Mouse (Mus musculus) CH12.LX (cell line): Measurements from ENCODE around the gene Rpl18a. TPM values are rescaled to one million over a fixed set of nuclear protein-coding genes. Genes with fewer than 3 reads are reported as not detected.

ENCODE experiments used
- DNase-seq: peaks from one replicate; pipeline ENCODE4 v3.0.0-alpha.2; 2013; ENCODE audit errors: extremely low read depth
- H3K27ac ChIP-seq: 2 replicates; pipeline ENCODE4 v1.5.1; 2012; ENCODE audit warnings: low read depth, mild to moderate bottlenecking, control low read depth, moderate library complexity; ENCODE audit not compliant: insufficient read depth
- H3K27me3 ChIP-seq: replicated peaks from 2 replicates; pipeline ENCODE3; 2012; ENCODE audit warnings: inconsistent platforms
- H3K36me3 ChIP-seq, 2 experiments: replicated peaks in 1 of 2; 2 replicates each; pipeline versions ENCODE3 to v1.6.1; 2012; ENCODE audit warnings: inconsistent platforms in 1 of 2, low read length in 1 of 2, mild to moderate bottlenecking in 1 of 2, mixed read lengths in 1 of 2, moderate library complexity in 1 of 2; ENCODE audit not compliant: control insufficient read depth in 1 of 2, insufficient read depth in 1 of 2
- H3K4me1 ChIP-seq, 2 experiments: 2 replicates each; pipeline ENCODE4 v1.6.1; 2012; ENCODE audit warnings: inconsistent platforms in 1 of 2, moderate library complexity in 1 of 2; ENCODE audit not compliant: insufficient read depth in 2 of 2, control insufficient read depth in 1 of 2
- H3K4me2 ChIP-seq: 2 replicates; pipeline ENCODE4 v1.6.1; 2012; ENCODE audit warnings: low read depth, mild to moderate bottlenecking, control low read depth; ENCODE audit not compliant: poor library complexity, insufficient read depth, severe bottlenecking
- H3K4me3 ChIP-seq, 3 experiments: fragments of 150-350 bp in 1 of 3; sonication (generic) in 1 of 3; replicated peaks in 1 of 3; 2 replicates each; pipeline versions ENCODE3 to v1.5.1; 2011 to 2012; ENCODE audit warnings: low read depth in 2 of 3, low read length in 2 of 3, mild to moderate bottlenecking in 2 of 3, moderate library complexity in 2 of 3, control low read depth in 1 of 3, improper control_type of control experiment in 1 of 3, inconsistent platforms in 1 of 3, mixed read lengths in 1 of 3; ENCODE audit not compliant: poor library complexity in 1 of 3
- H3K79me2 ChIP-seq: replicated peaks from 2 replicates; pipeline ENCODE4 v1.6.1; 2012; ENCODE audit warnings: mild to moderate bottlenecking, moderate library complexity; ENCODE audit not compliant: control insufficient read depth, poor library complexity, insufficient read depth, severe bottlenecking; ENCODE audit errors: extremely low read depth
- H3K9ac ChIP-seq: 2 replicates; pipeline ENCODE4 v1.6.1; 2012; ENCODE audit warnings: low read depth, mild to moderate bottlenecking, control low read depth, moderate library complexity; ENCODE audit not compliant: insufficient read depth
- H3K9me3 ChIP-seq: replicated peaks from 2 replicates; pipeline ENCODE3; 2012; ENCODE audit warnings: low read length, inconsistent platforms, mixed read lengths
- CTCF ChIP-seq, 2 experiments: IDR thresholded peaks in 1 of 2; conservative IDR thresholded peaks in 1 of 2; 2 replicates each; pipeline ENCODE4 v1.5.1; 2011 to 2012; ENCODE audit warnings: low read depth in 2 of 2, low read length in 2 of 2, improper control_type of control experiment in 1 of 2, inconsistent platforms in 1 of 2, mild to moderate bottlenecking in 1 of 2, moderate library complexity in 1 of 2
- ELF1 ChIP-seq: IDR thresholded peaks from 2 replicates; pipeline ENCODE4 v1.6.1; 2014; ENCODE audit warnings: low read depth, mild to moderate bottlenecking, inconsistent platforms, low read length, improper control_type of control experiment
- ETS1 ChIP-seq: conservative IDR thresholded peaks from 2 replicates; pipeline ENCODE4 v1.6.1; 2012; ENCODE audit warnings: low read depth, mild to moderate bottlenecking, inconsistent platforms, low read length, improper control_type of control experiment, moderate library complexity
- GABPA ChIP-seq: IDR thresholded peaks from 2 replicates; pipeline ENCODE4 v1.6.1; 2012; ENCODE audit warnings: low read depth, low read length, improper control_type of control experiment, inconsistent platforms; ENCODE audit not compliant: insufficient replicate concordance
- JUN ChIP-seq: IDR thresholded peaks from 2 replicates; pipeline ENCODE4 v1.6.1; 2011; ENCODE audit warnings: low read depth, mild to moderate bottlenecking, low read length, improper control_type of control experiment, moderate library complexity; ENCODE audit not compliant: insufficient read depth
- JUND ChIP-seq: conservative IDR thresholded peaks from 2 replicates; pipeline ENCODE4 v1.6.1; 2011; ENCODE audit warnings: low read depth, low read length, improper control_type of control experiment
- KAT2A ChIP-seq: IDR thresholded peaks from 2 replicates; pipeline ENCODE4 v1.6.1; 2012; ENCODE audit warnings: low read length, improper control_type of control experiment, inconsistent platforms; ENCODE audit not compliant: insufficient replicate concordance
- MAZ ChIP-seq: IDR thresholded peaks from 2 replicates; pipeline ENCODE4 v1.6.1; 2012; ENCODE audit warnings: low read depth, mild to moderate bottlenecking, inconsistent platforms, low read length, improper control_type of control experiment, moderate library complexity
- MEF2A ChIP-seq: IDR thresholded peaks from 2 replicates; pipeline ENCODE4 v1.6.1; 2014; ENCODE audit warnings: low read depth, mild to moderate bottlenecking, inconsistent platforms, low read length, improper control_type of control experiment, borderline replicate concordance
- PAX5 ChIP-seq: IDR thresholded peaks from 2 replicates; pipeline ENCODE4 v1.6.1; 2012; ENCODE audit warnings: low read length, inconsistent platforms, mixed read lengths
- RAD21 ChIP-seq: IDR thresholded peaks from 2 replicates; pipeline ENCODE4 v1.6.1; 2011; ENCODE audit warnings: low read depth, mild to moderate bottlenecking, low read length, improper control_type of control experiment, moderate library complexity
- RCOR1 ChIP-seq: conservative IDR thresholded peaks from 2 replicates; pipeline ENCODE4 v1.6.1; 2012; ENCODE audit warnings: low read depth, mild to moderate bottlenecking, inconsistent platforms, low read length, improper control_type of control experiment
- SMC3 ChIP-seq: IDR thresholded peaks from 2 replicates; pipeline ENCODE4 v1.6.1; 2011; ENCODE audit warnings: low read depth, low read length, improper control_type of control experiment
- TBP ChIP-seq: conservative IDR thresholded peaks from 2 replicates; pipeline ENCODE4 v1.6.1; 2011; ENCODE audit warnings: low read depth, low read length, improper control_type of control experiment
- TCF12 ChIP-seq: IDR thresholded peaks from 2 replicates; pipeline ENCODE4 v1.6.1; 2014; ENCODE audit warnings: low read depth, mild to moderate bottlenecking, inconsistent platforms, low read length, improper control_type of control experiment
- UBTF ChIP-seq: IDR thresholded peaks from 2 replicates; pipeline ENCODE4 v1.6.1; 2012; ENCODE audit warnings: low read depth, mild to moderate bottlenecking, inconsistent platforms, low read length, improper control_type of control experiment, moderate library complexity
- USF2 ChIP-seq: conservative IDR thresholded peaks from 2 replicates; pipeline ENCODE4 v1.6.1; 2011; ENCODE audit warnings: low read depth, low read length, improper control_type of control experiment
- ZMIZ1 ChIP-seq: IDR thresholded peaks from 2 replicates; pipeline ENCODE4 v1.6.1; 2012; ENCODE audit warnings: low read depth, mild to moderate bottlenecking, inconsistent platforms, low read length, improper control_type of control experiment
- ZNF384 ChIP-seq: IDR thresholded peaks from 2 replicates; pipeline ENCODE4 v1.6.1; 2012; ENCODE audit warnings: low read depth, low read length, improper control_type of control experiment, inconsistent platforms
- dilution Hi-C: fragments of 300-500 bp; cut with MboI; formaldehyde crosslinking; loops from 2 replicates; pipeline ENCODE4 v1.14.3; 2020; ENCODE audit warnings: low sequenced_read_pairs; ENCODE audit not compliant: extremely low pct_unique_long_range_greater_than_20kb, extremely low pct_ligation_motif_present
- in situ Hi-C: fragments of 300-500 bp; cut with MboI; formaldehyde crosslinking; loops from 3 replicates; pipeline ENCODE4 v1.14.3; 2019; ENCODE audit warnings: low sequenced_read_pairs, low pct_ligation_motif_present, low pct_unique_long_range_greater_than_20kb, mixed read lengths
- polyA plus RNA-seq: library from polyadenylated mRNA; unstranded; fragments of >175 nt; gene quantifications from 2 replicates; pipeline ENCODE4 v1.2.1, GENCODE M21; 2012; ENCODE audit warnings: low read depth; ENCODE audit not compliant: insufficient read length
- total RNA-seq, 2 experiments: library from RNA; depleted of rRNA; stranded (reverse); fragments of 300-350 nt in 1 of 2; fragments of >200 nt in 1 of 2; gene quantifications; 2 replicates each; pipeline ENCODE4 v1.2.3; 2012 to 2014

Rpl18a gene
- total and polyA plus RNA-seq, 3 experiments: 2,035 to 5,917 (median 3,837) TPM

DNA sequence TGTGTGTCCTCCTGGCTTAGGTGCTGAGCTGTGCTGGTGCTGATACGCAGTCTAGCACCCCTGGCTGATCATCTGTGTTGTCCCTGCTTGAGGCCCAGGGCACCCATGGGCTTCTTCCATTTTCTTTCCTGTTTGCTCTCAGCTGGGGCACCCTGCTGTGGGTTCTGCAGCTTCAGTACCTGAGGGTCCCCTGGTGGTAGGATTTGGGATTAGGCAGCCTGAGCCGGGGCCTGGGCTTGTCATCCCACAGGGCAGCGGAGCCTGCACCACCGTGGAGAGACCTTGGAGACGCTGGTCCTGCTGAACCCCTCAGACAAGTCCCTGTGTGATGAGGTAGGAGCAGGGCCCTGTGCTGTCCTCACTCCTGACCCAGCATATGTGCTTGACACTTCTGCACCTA is 14.4 kb upstream of the Rpl18a start:
- in situ Hi-C loops: no loop called here
- Histone ChIP-seq H3K9me3 (no peaks in the 10 kb centered on the region), H3K27ac (no peak overlapping the region), H3K27me3 (no peaks in the 10 kb centered on the region), H3K4me1 (peaks cover 3 to 21% of the 10 kb centered on the region in 2 experiments; a peak in 3 of 4 replicates), H3K79me2 (peaks cover 17% of the 10 kb centered on the region), H3K36me3 (peaks cover 61 to 72% of the 10 kb centered on the region in 2 experiments), H3K9ac (no peak overlapping the region), H3K4me3 (no peak overlapping the region), H3K4me2 (no peak overlapping the region)
- no peak for DNase-seq
- dilution Hi-C loops: no loop called here
- TF ChIP-seq RCOR1: no peak
- peak in 1 of 2 experiments; percentile 38; a peak in 2 of 4 replicates for TF ChIP-seq CTCF (conservative IDR thresholded peaks at IDR 0.05 in 1 of 2, IDR thresholded peaks at IDR 0.05 in 1 of 2; ENCODE audit: low read depth in 2 of 2, low read length in 2 of 2)
- no peak for TF ChIP-seq JUND
- TF ChIP-seq RAD21: peak; percentile 1; the same call in 1 of the 2 replicates
- TF ChIP-seq PAX5: no peak
- no peak for TF ChIP-seq ELF1

DNA sequence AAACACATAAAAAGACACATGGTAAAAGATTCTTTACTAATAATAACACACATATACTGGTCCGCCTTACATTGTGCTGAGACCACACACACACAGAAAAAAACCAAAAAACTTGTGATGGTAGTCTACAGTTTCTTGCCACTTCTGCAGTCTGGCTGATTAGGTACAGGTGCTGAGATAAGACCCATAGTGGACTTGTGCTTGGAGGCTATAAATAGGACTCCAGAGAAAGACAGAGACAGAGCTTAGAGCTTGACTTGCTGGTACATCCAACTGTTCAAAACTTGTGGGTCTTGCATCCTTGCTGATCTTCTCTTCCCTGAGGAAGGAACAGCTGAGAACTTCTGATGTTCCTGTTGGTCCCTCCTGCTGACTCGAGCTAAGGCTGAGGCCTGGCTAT is 10.3 kb upstream of the Rpl18a start:
- no peak for TF ChIP-seq JUN
- TF ChIP-seq CTCF (conservative IDR thresholded peaks at IDR 0.05 in 1 of 2, IDR thresholded peaks at IDR 0.05 in 1 of 2; ENCODE audit: low read depth in 2 of 2, low read length in 2 of 2): no peak
- no peak for TF ChIP-seq TBP
- no peak for TF ChIP-seq USF2
- TF ChIP-seq UBTF: no peak
- no peak for TF ChIP-seq ZNF384
- no peak for TF ChIP-seq SMC3
- TF ChIP-seq MAZ: no peak
- no peak for TF ChIP-seq TCF12
- TF ChIP-seq ZMIZ1: no peak
- no peak for TF ChIP-seq MEF2A
- TF ChIP-seq GABPA: no peak
- TF ChIP-seq ETS1: no peak
- TF ChIP-seq KAT2A: no peak
- Histone ChIP-seq H3K36me3 (peaks cover 20 to 31% of the 10 kb centered on the region in 2 experiments), H3K27me3 (no peaks in the 10 kb centered on the region), H3K4me2 (no peak overlapping the region), H3K4me1 (peaks cover 7 to 49% of the 10 kb centered on the region in 2 experiments; a peak in 3 of 4 replicates), H3K79me2 (peaks cover 19% of the 10 kb centered on the region), H3K4me3 (no peak overlapping the region), H3K9ac (no peak overlapping the region; the same call in 1 of the 2 replicates), H3K9me3 (no peaks in the 10 kb centered on the region), H3K27ac (no peak overlapping the region)
- dilution Hi-C loops: no loop called here
- in situ Hi-C loops: no loop called here
- no peak for DNase-seq
